Mouse (Mus musculus) lung, postnatal 10 days (tissue): ENCODE measurements around the gene Tuba3a.
"Not testable (repeated sequence)": the region's sequence is repeated elsewhere in the genome, so short reads cannot be mapped to it uniquely, and the experiment has no call there.

ENCODE experiments used
- DNase-seq: peaks from one replicate; pipeline ENCODE4 v3.0.0; 2021

The Tuba3a gene

GRCm38 (mm10) chr6:125305465-125305864 is 19.6 kb upstream of the Tuba3a start:
- no peak for DNase-seq

GRCm38 (mm10) chr6:125304408-125304807 is 18.6 kb upstream of the Tuba3a start:
- DNase-seq, result not testable (repeated sequence)

- no peak for DNase-seq
These were observed 17.4 kb upstream of the Tuba3a start for GRCm38 (mm10) chr6:125303242-125303641.

GRCm38 (mm10) chr6:125302231-125302982 is 16.6 kb upstream of the Tuba3a start:
- DNase-seq, result peak; percentile 67

GRCm38 (mm10) chr6:125300982-125301381 is 15.1 kb upstream of the Tuba3a start:
- DNase-seq, result no peak

- no peak for DNase-seq
These were observed 11.4 kb upstream of the Tuba3a start for GRCm38 (mm10) chr6:125297149-125297820.

GRCm38 (mm10) chr6:125294049-125294448 is 8.2 kb upstream of the Tuba3a start:
- DNase-seq, result no peak

GRCm38 (mm10) chr6:125292256-125292655 is 6.4 kb upstream of the Tuba3a start:
- DNase-seq, result no peak

- no peak for DNase-seq
These were observed 5.5 kb upstream of the Tuba3a start for GRCm38 (mm10) chr6:125291329-125291728.

GRCm38 (mm10) chr6:125288730-125289129 is 2.9 kb upstream of the Tuba3a start:
- DNase-seq, result no peak

GRCm38 (mm10) chr6:125286944-125287343 is 1.1 kb upstream of the Tuba3a start:
- no peak for DNase-seq

GRCm38 (mm10) chr6:125284751-125285150 is 1.1 kb downstream of the Tuba3a start:
- DNase-seq, result no peak

- DNase-seq, result no peak
These were observed 1.6 kb downstream of the Tuba3a start for GRCm38 (mm10) chr6:125284250-125284649.

- not testable (repeated sequence) for DNase-seq
These were observed 3.1 kb downstream of the Tuba3a start for GRCm38 (mm10) chr6:125282721-125283120.

- no peak for DNase-seq
These were observed 6.1 kb downstream of the Tuba3a start for GRCm38 (mm10) chr6:125279729-125280128.

- peak; percentile 79 for DNase-seq
These were observed 10.8 kb downstream of the Tuba3a start for GRCm38 (mm10) chr6:125274841-125275563.

- no peak for DNase-seq
These were observed 13.5 kb downstream of the Tuba3a start for GRCm38 (mm10) chr6:125272228-125272785.

- DNase-seq, result peak; percentile 96
These were observed 14.2 kb downstream of the Tuba3a start for GRCm38 (mm10) chr6:125271455-125272227.

GRCm38 (mm10) chr6:125268799-125269198 is 17.0 kb downstream of the Tuba3a start:
- DNase-seq, result no peak

- DNase-seq, result no peak
These were observed 18.4 kb downstream of the Tuba3a start for GRCm38 (mm10) chr6:125267469-125267868.

GRCm38 (mm10) chr6:125266600-125266999 is 19.2 kb downstream of the Tuba3a start:
- DNase-seq, result not testable (repeated sequence)

- no peak for DNase-seq
These were observed 19.8 kb downstream of the Tuba3a start for GRCm38 (mm10) chr6:125266091-125266490.
